Mouse (Mus musculus) intestine, embryonic 15.5 days (tissue): ENCODE results near the gene Amz1. TPM values are rescaled to one million over a fixed set of nuclear protein-coding genes. Genes with fewer than 3 reads are reported as not detected.
A peak's percentile ranks its signal among the peaks of the same experiment; 100 is the strongest.

Source experiments
- ATAC-seq: fragments of 200-750 bp; cut with Nextera tagmentation; 2 replicates; pipeline ENCODE4 v1.8.0; 2017; ENCODE audit warnings: moderate TSS enrichment, moderate library complexity
- H3K27ac ChIP-seq: fragments of 300-500 bp; sonication (generic); 2 replicates; pipeline ENCODE4 v1.5.1; 2015; ENCODE audit warnings: mild to moderate bottlenecking, inconsistent platforms
- H3K27me3 ChIP-seq: fragments of 300-500 bp; sonication (generic); replicated peaks from 2 replicates; pipeline ENCODE4 v1.6.1; 2015; ENCODE audit warnings: inconsistent platforms
- H3K36me3 ChIP-seq: fragments of 300-500 bp; sonication (generic); 2 replicates; pipeline ENCODE4 v1.6.1; 2015; ENCODE audit warnings: inconsistent platforms
- H3K4me1 ChIP-seq: fragments of 300-500 bp; sonication (generic); replicated peaks from 2 replicates; pipeline ENCODE4 v1.6.1; 2015; ENCODE audit warnings: inconsistent platforms
- H3K4me2 ChIP-seq: fragments of 300-500 bp; sonication (generic); replicated peaks from 2 replicates; pipeline ENCODE4 v1.6.1; 2015; ENCODE audit warnings: mild to moderate bottlenecking, inconsistent platforms
- H3K4me3 ChIP-seq: fragments of 300-500 bp; sonication (generic); replicated peaks from 2 replicates; pipeline ENCODE4 v1.5.1; 2015; ENCODE audit warnings: inconsistent platforms
- H3K9ac ChIP-seq: fragments of 300-500 bp; sonication (generic); 2 replicates; pipeline ENCODE4 v1.6.1; 2015; ENCODE audit warnings: inconsistent platforms
- H3K9me3 ChIP-seq: fragments of 300-500 bp; sonication (generic); 2 replicates; pipeline ENCODE4 v1.6.1; 2016; ENCODE audit warnings: inconsistent platforms
- WGBS: fragments of 180-500 bp; shearing (Covaris S2); methylation state at CpG from one replicate; pipeline ENCODE4 v1.1.7; 2015; 5-methylcytosine and 5-hydroxymethylcytosine counted together
- polyA plus RNA-seq: library from polyadenylated mRNA; unstranded; fragments of >200 nt; fragmentation: Nextera tagmentation; extraction: Ambion mirVana; gene quantifications from 2 replicates; pipeline ENCODE4 v1.2.1, GENCODE M21; 2015

Amz1 gene
- polyA plus RNA-seq: 1.1 TPM in 2 replicates

DNA sequence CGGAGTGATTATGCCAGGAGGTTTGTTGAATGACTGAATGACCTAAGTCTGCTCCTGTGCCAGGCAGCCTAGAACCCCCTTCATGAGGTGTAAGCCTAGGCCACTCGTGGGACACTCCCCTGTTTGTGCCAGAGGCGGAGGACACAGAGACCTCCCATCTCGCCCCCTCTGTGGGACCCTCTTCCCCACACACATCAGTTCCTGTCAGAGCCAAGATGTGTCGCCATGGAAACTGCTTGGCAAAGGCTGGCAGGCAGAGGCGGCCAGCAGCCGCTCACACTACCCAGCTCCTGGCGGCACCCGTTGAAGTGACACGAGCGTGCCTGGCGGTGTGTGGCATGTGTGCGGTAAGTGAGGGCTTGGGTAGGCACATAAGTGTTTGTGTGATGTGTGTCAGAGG lies at the start of gene Amz1:
TSS of gene Amz1 (plus strand) at position 306 of the 400 bp plus-strand sequence.
- Histone ChIP-seq H3K9ac (no peak within 1 kb of the TSS), H3K4me2 (no peak within 1 kb of the TSS), H3K27ac (no peak within 1 kb of the TSS), H3K4me3 (no peak within 1 kb of the TSS), H3K4me1 (no peaks in the 10 kb centered on the region), H3K36me3 (peaks cover 2% of the 10 kb centered on the region; the same call in 1 of the 2 replicates), H3K27me3 (no peaks in the 10 kb centered on the region), H3K9me3 (no peaks in the 10 kb centered on the region)
- 80% methylated on average over 13 of the region's 13 CpGs for WGBS
- no peak for ATAC-seq

GRCm38 (mm10) chr5:140675079-140675478 lies 48.8 kb upstream of the Amz1 start:
- no peaks in the 10 kb centered on the region; the same call in 1 of the 2 replicates for H3K36me3 ChIP-seq

DNA sequence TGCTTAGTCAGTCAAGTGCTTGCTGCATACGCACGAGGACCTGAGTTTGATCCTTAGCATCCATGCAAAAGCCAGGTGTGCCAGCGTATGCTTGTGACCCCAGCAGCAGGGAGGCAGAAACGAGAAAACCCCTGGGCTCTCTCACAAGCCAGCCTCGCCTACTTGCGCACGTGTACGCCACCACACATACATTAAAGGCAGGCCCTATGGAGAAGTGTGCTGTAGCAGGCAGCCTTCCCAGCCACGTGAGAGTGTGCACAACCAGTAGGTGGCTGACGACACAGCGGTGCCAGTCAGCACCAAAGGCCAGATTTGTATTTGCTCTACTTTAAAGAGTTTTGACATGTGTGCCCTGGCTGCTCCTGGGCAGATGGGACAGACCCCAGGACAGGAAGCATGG lies 48.3 kb upstream of the Amz1 start:
- Histone ChIP-seq H3K4me1 (0 out of 2 replicates have a peak, but pooled peaks cover 8% of the 10 kb centered on the region), H3K36me3 (no peaks in the 10 kb centered on the region; the same call in 1 of the 2 replicates), H3K4me3 (no peak overlapping the region), H3K27me3 (no peaks in the 10 kb centered on the region), H3K9ac (no peak overlapping the region), H3K4me2 (no peak overlapping the region), H3K27ac (no peak overlapping the region), H3K9me3 (no peaks in the 10 kb centered on the region)
- ATAC-seq: no peak
- 83% methylated on average over 11 of the region's 11 CpGs for WGBS

More at GRCm38 (mm10) chr5:140675079-140675478, 48.8 kb upstream of the Amz1 start:
- ATAC-seq: no peak
- Histone ChIP-seq H3K4me2 (no peak overlapping the region), H3K9ac (no peak overlapping the region), H3K9me3 (no peaks in the 10 kb centered on the region), H3K27ac (no peak overlapping the region), H3K4me3 (no peak overlapping the region), H3K4me1 (0 out of 2 replicates have a peak, but pooled peaks cover 8% of the 10 kb centered on the region), H3K27me3 (no peaks in the 10 kb centered on the region)
- 61% methylated on average over 11 of the region's 11 CpGs for WGBS

DNA sequence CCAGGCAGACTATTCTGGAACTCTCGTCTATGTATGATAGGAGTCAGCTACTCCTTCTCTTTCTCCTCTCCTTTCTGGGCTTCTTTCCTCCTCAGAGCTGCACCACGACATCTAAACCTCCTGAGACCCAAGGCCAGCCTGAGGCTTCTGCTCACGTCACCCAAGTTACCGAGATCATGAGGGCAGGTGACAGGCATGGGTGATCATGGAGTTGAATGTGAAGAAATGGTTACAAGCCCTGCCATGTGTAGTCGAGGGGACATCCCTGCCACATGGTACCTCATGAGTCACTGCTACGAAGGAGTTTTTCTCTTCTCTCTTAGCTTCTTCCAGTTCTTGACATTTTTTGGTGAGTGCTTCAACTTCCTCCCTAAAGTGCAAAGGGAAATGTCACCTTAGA lies 46.8 kb upstream of the Amz1 start:
- no peak for ATAC-seq
- H3K36me3 ChIP-seq: peaks cover 5% of the 10 kb centered on the region; the same call in 1 of the 2 replicates
- H3K27ac ChIP-seq: no peak overlapping the region
- H3K9ac ChIP-seq: no peak overlapping the region
- H3K9me3 ChIP-seq: no peaks in the 10 kb centered on the region
- no peaks in the 10 kb centered on the region for H3K27me3 ChIP-seq
- no peak overlapping the region for H3K4me2 ChIP-seq
- no peaks in the 10 kb centered on the region for H3K4me1 ChIP-seq
- WGBS: 90% methylated on average over 6 of the region's 6 CpGs
- no peak overlapping the region for H3K4me3 ChIP-seq

DNA sequence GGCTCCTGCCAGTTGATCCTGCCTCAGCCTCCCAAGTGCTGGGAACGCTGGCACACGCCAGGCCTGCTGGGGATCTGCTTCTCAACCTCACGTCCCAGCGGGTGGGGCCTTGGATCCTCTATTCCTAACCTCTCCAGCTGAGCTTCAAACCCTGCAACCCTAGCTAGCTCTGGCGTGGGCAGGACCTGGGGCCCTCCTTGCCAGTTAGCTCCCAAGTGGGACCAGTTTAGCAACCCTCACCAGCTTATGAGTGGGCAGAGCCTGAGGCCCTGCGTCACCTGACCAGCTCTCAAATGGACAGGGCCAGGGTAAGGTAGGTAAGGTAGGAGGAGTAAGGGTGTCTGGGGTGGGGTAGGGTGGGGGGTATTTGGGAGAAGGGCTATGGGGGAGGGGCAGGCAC lies 43.9 kb upstream of the Amz1 start:
- ATAC-seq: no peak
- Histone ChIP-seq H3K4me1 (no peaks in the 10 kb centered on the region), H3K9me3 (no peaks in the 10 kb centered on the region), H3K27ac (no peak overlapping the region), H3K4me2 (no peak overlapping the region), H3K4me3 (no peak overlapping the region), H3K27me3 (no peaks in the 10 kb centered on the region), H3K9ac (no peak overlapping the region), H3K36me3 (peaks cover 6% of the 10 kb centered on the region; the same call in 1 of the 2 replicates)
- WGBS: 90% methylated on average over 6 of the region's 6 CpGs

GRCm38 (mm10) chr5:140680950-140681349 lies 43.0 kb upstream of the Amz1 start:
- Histone ChIP-seq H3K4me2 (no peak overlapping the region), H3K9ac (no peak overlapping the region), H3K27me3 (no peaks in the 10 kb centered on the region), H3K9me3 (no peaks in the 10 kb centered on the region), H3K36me3 (peaks cover 8% of the 10 kb centered on the region), H3K4me3 (no peak overlapping the region), H3K4me1 (no peaks in the 10 kb centered on the region), H3K27ac (no peak overlapping the region)
- no peak for ATAC-seq
- 82% methylated on average over 1 of the region's 1 CpGs for WGBS

DNA sequence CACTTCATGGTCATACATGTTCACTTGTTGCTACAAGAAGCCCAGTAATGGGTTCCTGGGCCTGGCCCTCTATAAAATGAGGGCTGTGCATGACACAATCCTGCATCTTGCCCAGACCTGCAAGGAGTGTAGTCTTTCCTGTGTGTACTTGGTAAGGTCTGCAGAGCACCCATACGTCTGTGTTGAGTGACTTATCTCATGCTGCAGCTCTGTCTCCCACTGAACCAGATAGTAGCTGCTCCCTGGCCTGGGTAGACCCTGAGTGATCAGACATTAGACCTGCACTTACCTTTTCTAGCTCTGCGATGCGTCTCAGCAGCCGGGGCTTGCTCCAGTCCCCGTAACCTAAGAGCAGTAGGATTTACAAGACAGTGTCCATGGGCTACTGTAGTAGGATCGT lies 41.8 kb upstream of the Amz1 start:
- H3K9ac ChIP-seq: no peak overlapping the region
- H3K36me3 ChIP-seq: peaks cover 11% of the 10 kb centered on the region
- no peaks in the 10 kb centered on the region for H3K4me1 ChIP-seq
- H3K4me3 ChIP-seq: no peak overlapping the region
- H3K4me2 ChIP-seq: no peak overlapping the region
- no peak for ATAC-seq
- no peaks in the 10 kb centered on the region for H3K9me3 ChIP-seq
- no peaks in the 10 kb centered on the region for H3K27me3 ChIP-seq
- 92% methylated on average over 6 of the region's 6 CpGs for WGBS
- no peak overlapping the region for H3K27ac ChIP-seq

- Histone ChIP-seq H3K4me2 (no peak overlapping the region), H3K36me3 (peaks cover 14% of the 10 kb centered on the region), H3K27me3 (no peaks in the 10 kb centered on the region), H3K9me3 (no peaks in the 10 kb centered on the region), H3K27ac (no peak overlapping the region), H3K9ac (no peak overlapping the region), H3K4me1 (no peaks in the 10 kb centered on the region), H3K4me3 (no peak overlapping the region)
- WGBS: 63% methylated on average over 16 of the region's 16 CpGs
- ATAC-seq: peak; percentile 57; the same call in 1 of the 2 replicates
Measured at GRCm38 (mm10) chr5:140684343-140685148, 39.4 kb upstream of the Amz1 start.

DNA sequence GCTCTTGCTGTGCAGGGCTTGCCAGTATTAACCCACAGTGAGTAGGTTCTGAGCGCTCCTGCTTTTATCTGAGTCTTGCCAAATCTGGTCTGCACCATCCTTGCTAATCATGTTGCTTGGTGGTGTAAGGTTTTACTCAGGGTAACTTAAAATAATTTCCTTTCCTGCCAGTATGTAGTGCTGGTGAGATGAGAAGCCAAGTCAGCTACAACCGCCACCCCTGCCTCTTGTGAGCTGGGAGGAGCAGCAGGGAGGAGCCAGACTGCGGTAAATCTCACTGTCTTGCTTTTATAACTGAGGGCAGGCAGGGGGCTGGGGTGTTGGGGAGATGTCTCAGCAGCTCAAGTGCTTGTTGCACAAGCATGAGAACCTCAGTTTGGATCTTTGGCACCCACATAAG lies 35.5 kb upstream of the Amz1 start:
- no peak overlapping the region for H3K4me3 ChIP-seq
- no peak for ATAC-seq
- peaks cover 21% of the 10 kb centered on the region for H3K36me3 ChIP-seq

GRCm38 (mm10) chr5:140695987-140696386 lies 27.9 kb upstream of the Amz1 start:
- H3K4me2 ChIP-seq: no peak overlapping the region
- ATAC-seq: peak; percentile 44; the same call in 1 of the 2 replicates
- no peaks in the 10 kb centered on the region for H3K27me3 ChIP-seq
- H3K9me3 ChIP-seq: no peaks in the 10 kb centered on the region
- peaks cover 17% of the 10 kb centered on the region; the same call in 1 of the 2 replicates for H3K36me3 ChIP-seq
- H3K4me1 ChIP-seq: peaks cover 12% of the 10 kb centered on the region
- no peak overlapping the region for H3K4me3 ChIP-seq
- 67% methylated on average over 7 of the region's 7 CpGs for WGBS
- no peak overlapping the region for H3K9ac ChIP-seq
- no peak overlapping the region for H3K27ac ChIP-seq

More for the DNA sequence above, 35.5 kb upstream of the Amz1 start:
- no peak overlapping the region for H3K27ac ChIP-seq
- WGBS: 81% methylated on average over 3 of the region's 3 CpGs
- H3K4me1 ChIP-seq: no peaks in the 10 kb centered on the region
- H3K9ac ChIP-seq: no peak overlapping the region
- H3K27me3 ChIP-seq: no peaks in the 10 kb centered on the region
- no peaks in the 10 kb centered on the region for H3K9me3 ChIP-seq
- no peak overlapping the region for H3K4me2 ChIP-seq

- H3K9ac ChIP-seq: no peak overlapping the region
- WGBS: 75% methylated on average over 9 of the region's 9 CpGs
- no peaks in the 10 kb centered on the region for H3K27me3 ChIP-seq
- peaks cover 25% of the 10 kb centered on the region for H3K4me1 ChIP-seq
- no peak overlapping the region for H3K27ac ChIP-seq
- 0 out of 2 replicates have a peak, but pooled peaks cover 6% of the 10 kb centered on the region for H3K36me3 ChIP-seq
- H3K4me3 ChIP-seq: no peak overlapping the region
- H3K4me2 ChIP-seq: no peak overlapping the region
- ATAC-seq: no peak
- H3K9me3 ChIP-seq: no peaks in the 10 kb centered on the region
Measured at GRCm38 (mm10) chr5:140699776-140700175, 24.2 kb upstream of the Amz1 start.

DNA sequence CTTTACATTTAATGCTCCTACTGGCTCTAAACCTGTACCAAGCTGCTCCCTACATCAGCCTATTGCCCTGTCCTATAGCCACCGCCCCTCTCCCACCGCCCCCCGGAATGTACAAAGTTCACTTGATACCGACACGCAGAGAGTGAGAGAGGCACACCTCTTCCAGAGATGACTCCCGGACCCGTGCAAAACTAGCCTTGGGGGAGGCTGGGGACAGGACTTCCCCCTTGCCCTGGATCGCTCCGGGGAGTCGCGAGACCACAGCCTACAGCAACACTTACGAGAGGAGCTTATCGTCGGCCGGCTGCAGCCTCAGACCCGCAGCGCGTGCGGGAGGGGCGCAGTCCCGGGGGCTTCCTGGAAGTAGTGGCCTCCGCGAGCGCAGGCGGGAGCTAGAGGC lies 22.3 kb upstream of the Amz1 start:
- peak overlapping the region; percentile 74 for H3K4me3 ChIP-seq
- H3K9ac ChIP-seq: peak overlapping the region; percentile 77
- peaks cover 34% of the 10 kb centered on the region for H3K4me1 ChIP-seq
- peak; percentile 60 for ATAC-seq
- H3K4me2 ChIP-seq: peak overlapping the region; percentile 74
- H3K9me3 ChIP-seq: no peaks in the 10 kb centered on the region
- H3K27me3 ChIP-seq: no peaks in the 10 kb centered on the region
- WGBS: under 1% methylated on average over 25 of the region's 25 CpGs
- H3K27ac ChIP-seq: peak overlapping the region; percentile 93
- H3K36me3 ChIP-seq: 0 out of 2 replicates have a peak, but pooled peaks cover 3% of the 10 kb centered on the region
